8 mouse cellular contexts compared by ENCODE assay signal in the genomic region with DNA sequence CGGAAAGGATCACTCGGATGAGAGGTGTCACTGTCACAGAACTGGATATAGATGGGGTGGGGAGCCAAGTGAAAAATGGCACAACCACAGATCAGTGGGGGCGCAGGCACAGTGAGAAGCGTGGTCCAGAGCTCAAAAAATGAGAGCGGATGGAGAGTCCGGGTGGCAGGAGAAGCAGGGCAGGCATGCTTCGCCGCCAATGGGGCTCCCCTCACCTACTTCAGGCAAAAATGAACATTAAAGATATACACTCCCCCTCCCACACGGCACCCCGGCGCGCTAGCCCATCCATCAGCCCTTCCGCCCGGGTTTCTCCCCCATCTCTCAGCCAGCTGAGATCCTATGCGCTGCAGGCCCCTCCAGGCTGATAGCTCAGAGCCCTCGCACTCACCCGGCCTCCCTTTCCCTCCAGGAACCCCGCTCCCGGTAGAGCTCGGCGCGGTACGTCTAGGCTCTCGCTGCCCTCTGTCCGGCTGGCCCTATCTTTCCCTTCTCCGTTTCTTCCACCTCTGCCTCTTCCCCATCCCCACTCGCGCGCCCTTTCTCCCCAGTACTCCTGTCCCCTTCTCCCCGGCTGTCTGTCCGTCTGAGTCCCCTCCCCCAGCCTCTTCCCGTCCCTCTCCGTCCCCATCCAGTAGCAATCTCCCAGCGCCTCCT. TPM values are rescaled to one million over a fixed set of nuclear protein-coding genes. Genes with fewer than 3 reads are reported as not detected.
DNase-seq lines count a peak whose midpoint lies in the region; ATAC-seq and TF ChIP-seq lines count a peak whose summit lies in the region.

No protein-coding gene starts in this region.

- peak; percentile 32; the same call in 1 of the 2 replicates for ATAC-seq in embryonic facial prominence, embryonic 11.5 days (replicated peaks; ENCODE audit: insufficient number of reproducible peaks, low FRiP score, low TSS enrichment, low read depth)
- no peak for ATAC-seq in kidney, postnatal 0 days (replicated peaks; ENCODE audit: low FRiP score, low read depth)

- H3K36me3 ChIP-seq in embryonic facial prominence, embryonic 11.5 days (replicated peaks; ENCODE audit: control insufficient read depth, insufficient read depth, low read depth, low read length): no peaks in the 10 kb centered on the region
- H3K36me3 ChIP-seq in kidney, postnatal 0 days (ENCODE audit: insufficient read depth, low read length): no peaks in the 10 kb centered on the region

- peak overlapping the region; percentile 57 for H3K4me3 ChIP-seq in left cerebral cortex, adult 2 months
- peak overlapping the region; percentile 92 for H3K4me3 ChIP-seq in brown adipose tissue, adult 24 weeks (ENCODE audit: insufficient read depth, low read depth, low read length)
- H3K4me3 ChIP-seq in embryonic facial prominence, embryonic 11.5 days (ENCODE audit: low read depth, low read length): peak overlapping the region; percentile 57
- H3K4me3 ChIP-seq in kidney, postnatal 0 days (replicated peaks; ENCODE audit: low read depth, low read length): peak overlapping the region; percentile 54

- DNase-seq in left cerebral cortex, adult 2 months (ENCODE audit: extremely low spot score in 1 of 2, low spot score in 2 of 2): peak; percentile 47 to 59
- no peak for DNase-seq in left cerebral cortex, adult 8-10 months (ENCODE audit: low spot score in 2 of 2)
- peak; percentile 23 for DNase-seq in embryonic facial prominence, embryonic 11.5 days (ENCODE audit: low spot score)
- DNase-seq in kidney, postnatal 0 days (ENCODE audit: low spot score): no peak
- peak; percentile 64 for DNase-seq in neural tube, embryonic 10.5 days (ENCODE audit: extremely low spot score, low spot score)
- DNase-seq in Muller cell, postnatal 12 days (ENCODE audit: inconsistent ontology term): no peak
- DNase-seq in frontal cortex, postnatal 25 days (ENCODE audit: low spot score in 2 of 2): no peak

- H3K27me3 ChIP-seq in embryonic facial prominence, embryonic 11.5 days (ENCODE audit: control insufficient read depth, insufficient read depth, low read length): no peaks in the 10 kb centered on the region
- H3K27me3 ChIP-seq in kidney, postnatal 0 days (ENCODE audit: insufficient read depth, low read length): no peaks in the 10 kb centered on the region

- H3K9me3 ChIP-seq in embryonic facial prominence, embryonic 11.5 days (replicated peaks; ENCODE audit: control insufficient read depth, low read length): no peaks in the 10 kb centered on the region
- H3K9me3 ChIP-seq in kidney, postnatal 0 days (replicated peaks; ENCODE audit: low read length): no peaks in the 10 kb centered on the region

- H3K4me2 ChIP-seq in embryonic facial prominence, embryonic 11.5 days (ENCODE audit: low read depth, low read length): peak overlapping the region; percentile 80
- peak overlapping the region; percentile 67 for H3K4me2 ChIP-seq in kidney, postnatal 0 days (ENCODE audit: low read length)

- intact Hi-C loops in left cerebral cortex, adult 2 months (cut with DNase I): loop anchor here (5.0 kb wide), 1 partner anchor 194 kb away; no protein-coding TSS in a partner anchor

- H3K4me1 ChIP-seq in brown adipose tissue, adult 24 weeks (ENCODE audit: control insufficient read depth, insufficient read depth, insufficient read length, low read length): peaks cover 23% of the 10 kb centered on the region
- 0 out of 2 replicates have a peak, but pooled peaks cover 2% of the 10 kb centered on the region for H3K4me1 ChIP-seq in embryonic facial prominence, embryonic 11.5 days (ENCODE audit: control insufficient read depth, insufficient read depth, low read length)
- peaks cover 12% of the 10 kb centered on the region for H3K4me1 ChIP-seq in kidney, postnatal 0 days (replicated peaks; ENCODE audit: insufficient read depth, low read length)

- peak overlapping the region; percentile 75 for H3K9ac ChIP-seq in embryonic facial prominence, embryonic 11.5 days (replicated peaks; ENCODE audit: low read length)
- H3K9ac ChIP-seq in kidney, postnatal 0 days (ENCODE audit: low read depth, low read length): peak overlapping the region; percentile 60

- no peak for TF ChIP-seq CTCF in left cerebral cortex, adult 2 months (IDR thresholded peaks at IDR 0.05)
- no peak for TF ChIP-seq CTCF in kidney, postnatal 0 days (IDR thresholded peaks at IDR 0.05; ENCODE audit: low read depth)

- peak overlapping the region; percentile 85 for H3K27ac ChIP-seq in left cerebral cortex, adult 2 months
- H3K27ac ChIP-seq in brown adipose tissue, adult 24 weeks (replicated peaks; ENCODE audit: low read depth, low read length): no peak overlapping the region
- H3K27ac ChIP-seq in embryonic facial prominence, embryonic 11.5 days (replicated peaks; ENCODE audit: low read depth, low read length): peak overlapping the region; percentile 41; the same call in 1 of the 2 replicates
- peak overlapping the region; percentile 65; the same call in 1 of the 2 replicates for H3K27ac ChIP-seq in kidney, postnatal 0 days

- 3% methylated on average over 29 of the region's 34 CpGs for WGBS in embryonic facial prominence, embryonic 11.5 days
- 3% methylated on average over 28 of the region's 34 CpGs for WGBS in kidney, postnatal 0 days

RNA-seq across cellular contexts. Expression of gene Zfhx2, which starts 0.8 kb away (rescaled TPM):
- total RNA-seq in left cerebral cortex, adult 2 months (2021): 10 to 100 TPM; 47.0 to 61.6 TPM
- total RNA-seq in left cerebral cortex, adult 8-10 months (2022): 10 to 100 TPM; 36.0 to 41.7 (median 38.6) TPM
- 2.3 and 2.5 TPM in 2 replicates for polyA plus RNA-seq in brown adipose tissue, adult 24 weeks (2012; ENCODE audit: insufficient read depth, insufficient read length, missing spikeins)
- polyA plus RNA-seq in embryonic facial prominence, embryonic 11.5 days (2014; fragmentation: Nextera tagmentation; extraction: Ambion mirVana): 4.5 and 6.0 TPM in 2 replicates
- 2.0 and 2.4 TPM in 2 replicates for polyA plus RNA-seq in kidney, postnatal 0 days (2015; fragmentation: Nextera tagmentation; extraction: Ambion mirVana)

RNA-seq across cellular contexts. Expression of gene Thtpa, which starts 3.2 kb away (rescaled TPM):
- 10 to 100 TPM; 18.1 to 22.8 TPM for total RNA-seq in left cerebral cortex, adult 2 months (2021)
- total RNA-seq in left cerebral cortex, adult 8-10 months (2022): 10 to 100 TPM; 26.2 to 31.5 (median 26.4) TPM
- polyA plus RNA-seq in brown adipose tissue, adult 24 weeks (2012; ENCODE audit: insufficient read depth, insufficient read length, missing spikeins): 9.0 and 15.6 TPM in 2 replicates
- 19.0 and 19.6 TPM in 2 replicates for polyA plus RNA-seq in embryonic facial prominence, embryonic 11.5 days (2014; fragmentation: Nextera tagmentation; extraction: Ambion mirVana)
- 20.8 and 21.6 TPM in 2 replicates for polyA plus RNA-seq in kidney, postnatal 0 days (2015; fragmentation: Nextera tagmentation; extraction: Ambion mirVana)

RNA-seq across cellular contexts. Expression of gene Ap1g2, which starts 15.1 kb away (rescaled TPM):
- total RNA-seq in left cerebral cortex, adult 2 months (2021): 1 to 10 TPM; 7.7 to 9.5 TPM
- 10 to 100 TPM in 3 of 4 experiments, 1 to 10 TPM in 1; 9.1 to 12.7 (median 12.1) TPM for total RNA-seq in left cerebral cortex, adult 8-10 months (2022)
- 16.9 and 20.8 TPM in 2 replicates for polyA plus RNA-seq in brown adipose tissue, adult 24 weeks (2012; ENCODE audit: insufficient read depth, insufficient read length, missing spikeins)
- 8.4 and 13.4 TPM in 2 replicates for polyA plus RNA-seq in embryonic facial prominence, embryonic 11.5 days (2014; fragmentation: Nextera tagmentation; extraction: Ambion mirVana)
- 15.8 and 16.8 TPM in 2 replicates for polyA plus RNA-seq in kidney, postnatal 0 days (2015; fragmentation: Nextera tagmentation; extraction: Ambion mirVana)

RNA-seq across cellular contexts. Expression of gene Jph4, which starts 25.4 kb away (rescaled TPM):
- 100 to 1,000 TPM; 300 to 347 TPM for total RNA-seq in left cerebral cortex, adult 2 months (2021)
- total RNA-seq in left cerebral cortex, adult 8-10 months (2022): 100 to 1,000 TPM; 289 to 301 (median 292) TPM
- not detected in 2 replicates for polyA plus RNA-seq in brown adipose tissue, adult 24 weeks (2012; ENCODE audit: insufficient read depth, insufficient read length, missing spikeins)
- polyA plus RNA-seq in embryonic facial prominence, embryonic 11.5 days (2014; fragmentation: Nextera tagmentation; extraction: Ambion mirVana): 1.2 and 1.3 TPM in 2 replicates
- 0.30 and 0.34 TPM in 2 replicates for polyA plus RNA-seq in kidney, postnatal 0 days (2015; fragmentation: Nextera tagmentation; extraction: Ambion mirVana)

Comparison
In these comparisons a context has a peak if more than half of its experiments do, and no peak if none do; other contexts are left out.
1. DNase-seq: peak in left cerebral cortex, adult 2 months (2 of 2), embryonic facial prominence, embryonic 11.5 days (single experiment) and neural tube, embryonic 10.5 days (single experiment); none in left cerebral cortex, adult 8-10 months (0 of 2), kidney, postnatal 0 days (single experiment), Muller cell, postnatal 12 days (single experiment) and frontal cortex, postnatal 25 days (0 of 2).
2. Peak in every context shown above with its lines, with median percentiles within 50 percentile points of each other: H3K4me3 ChIP-seq.